Mouse (Mus musculus) brown adipose tissue, adult 24 weeks (tissue): ENCODE measurements at regions not wholly inside any gene's neighbourhood (a gene's known extent, or its start where the extent isn't known, plus 50 kb on each side); places are given as distances from the start of the nearest gene placed in this dataset.

Source experiments
- H3K27ac ChIP-seq: fragments of 200-500 bp; replicated peaks from 2 replicates; pipeline ENCODE4 v1.5.1; 2012; ENCODE audit warnings: low read depth, mild to moderate bottlenecking, low read length
- H3K4me1 ChIP-seq: fragments of 200-500 bp; 2 replicates; pipeline ENCODE4 v1.6.1; 2012; ENCODE audit warnings: low read length, mixed read lengths; ENCODE audit not compliant: control insufficient read depth, insufficient read depth, insufficient read length
- H3K4me3 ChIP-seq: fragments of 200-500 bp; 2 replicates; pipeline ENCODE4 v1.5.1; 2012; ENCODE audit warnings: low read depth, mild to moderate bottlenecking, low read length, moderate library complexity; ENCODE audit not compliant: insufficient read depth

DNA sequence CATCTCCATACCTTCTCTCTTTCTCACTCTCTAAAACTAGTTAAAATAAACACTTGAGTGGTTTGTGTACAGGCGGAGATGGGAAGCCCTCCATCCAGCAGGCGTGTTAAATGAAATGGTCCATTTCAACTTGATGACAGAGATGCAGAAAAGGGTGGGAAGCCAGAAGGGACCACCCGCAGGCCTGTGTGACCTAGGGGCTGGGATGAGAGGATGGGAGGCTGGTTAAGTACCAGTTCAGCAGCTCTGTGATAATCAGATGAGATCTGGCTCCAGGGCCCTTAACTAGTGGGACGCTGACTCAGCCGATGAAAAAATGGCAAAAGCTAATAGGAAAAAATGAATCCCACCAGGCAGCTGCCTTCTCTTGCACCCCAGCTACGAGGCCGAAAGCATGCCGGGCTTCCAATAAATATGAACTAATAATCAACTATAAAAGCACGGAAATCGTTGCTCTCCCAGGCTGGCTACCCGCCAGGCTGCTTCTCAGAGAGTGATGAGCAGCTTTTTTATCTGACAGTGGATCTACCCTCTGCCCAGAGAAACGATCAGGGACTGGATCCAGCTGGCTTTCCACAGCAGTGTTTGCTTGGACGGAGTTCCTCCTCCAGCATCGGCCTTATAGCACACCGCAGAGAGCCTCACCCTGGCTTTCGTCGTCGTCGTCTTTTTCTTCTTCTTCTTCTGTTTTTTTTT, 144.5 kb downstream of the Sox9 start:
- H3K4me3 ChIP-seq: no peak overlapping the region
- no peak overlapping the region for H3K27ac ChIP-seq
- no peaks in the 10 kb centered on the region for H3K4me1 ChIP-seq

DNA sequence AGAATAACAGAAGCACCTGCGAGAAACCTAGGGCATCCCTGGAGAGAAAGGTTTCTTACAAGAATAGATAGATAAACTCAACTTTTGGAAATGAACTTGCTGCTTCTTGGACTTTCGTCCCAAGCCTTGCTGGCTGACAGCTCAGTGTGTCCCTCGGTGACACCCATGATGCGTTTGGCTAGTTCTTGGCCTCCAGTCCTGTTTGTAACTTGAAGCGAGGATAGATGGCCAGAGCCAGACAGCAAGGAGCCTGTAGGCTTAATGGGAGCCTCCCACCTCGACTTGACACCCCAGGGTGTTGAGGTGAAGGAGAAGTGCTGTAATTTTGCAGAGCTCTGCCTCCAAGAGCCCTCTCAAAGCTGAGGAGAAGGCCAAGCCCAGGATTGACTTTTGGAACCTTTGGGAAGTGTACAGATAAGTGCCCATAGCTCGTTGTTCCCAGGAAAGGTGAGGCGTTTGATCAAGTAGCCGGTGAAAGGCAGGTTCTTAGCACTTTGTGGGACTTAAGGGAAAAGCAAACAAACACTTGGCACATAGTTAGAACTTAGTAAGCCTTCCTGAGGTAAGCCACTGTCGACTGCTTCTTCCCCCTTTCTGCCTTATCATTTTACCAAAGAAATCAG, 148.3 kb downstream of the Sox9 start:
- Histone ChIP-seq H3K4me1 (no peaks in the 10 kb centered on the region), H3K4me3 (no peak overlapping the region), H3K27ac (no peak overlapping the region)

DNA sequence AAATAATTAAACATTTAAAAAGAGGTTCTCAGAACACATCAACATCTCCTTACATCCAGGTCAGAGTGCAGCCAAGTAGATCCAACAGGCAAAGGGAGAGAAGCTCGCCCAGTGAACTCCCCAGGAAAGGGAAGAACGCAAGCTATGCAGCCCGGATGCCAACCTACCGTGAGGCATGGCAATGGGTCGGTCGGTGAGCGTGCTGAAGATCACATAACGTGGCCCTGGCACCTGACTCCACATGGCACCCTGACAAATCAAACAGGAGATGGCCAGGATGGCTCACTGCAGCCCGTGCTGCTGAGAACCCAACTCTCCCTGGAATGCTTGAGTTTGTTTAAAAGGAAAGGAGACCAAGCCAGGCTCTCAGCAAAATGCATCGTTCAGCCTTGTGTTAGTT, 156.0 kb downstream of the Sox9 start:
- Histone ChIP-seq H3K4me1 (no peaks in the 10 kb centered on the region), H3K4me3 (no peak overlapping the region), H3K27ac (no peak overlapping the region)

DNA sequence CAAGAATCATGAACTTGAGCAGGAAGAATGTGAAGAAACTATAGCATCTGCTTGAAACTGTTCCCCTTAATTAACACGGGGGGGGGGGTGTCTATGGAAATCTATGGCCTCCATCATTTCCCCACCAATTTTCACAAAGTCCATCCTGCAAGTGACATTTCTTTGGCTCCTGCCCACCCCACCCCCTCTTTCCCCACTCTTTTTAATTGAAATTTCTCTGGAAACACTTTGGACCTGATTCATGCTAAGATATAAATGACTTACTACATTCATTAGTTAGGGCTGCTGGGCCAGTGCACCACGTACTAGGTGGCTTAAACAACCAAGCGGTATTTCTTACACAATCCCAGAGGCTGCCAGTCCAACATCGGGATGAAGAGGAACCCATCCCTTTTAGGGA, 169.4 kb downstream of the Sox9 start:
- no peak overlapping the region for H3K27ac ChIP-seq
- H3K4me3 ChIP-seq: no peak overlapping the region
- peaks cover 3% of the 10 kb centered on the region; the same call in 1 of the 2 replicates for H3K4me1 ChIP-seq

DNA sequence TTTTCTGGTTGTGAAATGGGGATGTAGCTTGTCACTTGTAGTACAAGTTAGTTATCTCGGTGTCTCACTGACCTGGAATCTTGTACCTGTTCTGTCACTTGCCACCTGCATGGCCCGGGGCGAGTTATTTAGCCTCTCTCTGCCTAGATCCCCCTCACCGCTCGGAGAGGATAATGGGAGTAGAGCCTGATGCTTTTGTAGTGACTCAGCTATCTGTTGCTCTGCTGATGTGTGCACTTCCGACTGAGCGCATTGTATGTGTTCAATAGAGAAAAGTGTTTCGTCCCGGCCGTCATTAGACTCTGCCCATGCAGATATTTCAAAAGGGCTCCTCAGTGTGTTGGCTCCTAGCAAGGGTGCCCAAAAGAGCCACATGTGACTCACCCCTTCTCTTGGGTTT, 170.3 kb downstream of the Sox9 start:
- no peak overlapping the region for H3K27ac ChIP-seq
- H3K4me3 ChIP-seq: no peak overlapping the region
- peaks cover 7% of the 10 kb centered on the region; the same call in 1 of the 2 replicates for H3K4me1 ChIP-seq

DNA sequence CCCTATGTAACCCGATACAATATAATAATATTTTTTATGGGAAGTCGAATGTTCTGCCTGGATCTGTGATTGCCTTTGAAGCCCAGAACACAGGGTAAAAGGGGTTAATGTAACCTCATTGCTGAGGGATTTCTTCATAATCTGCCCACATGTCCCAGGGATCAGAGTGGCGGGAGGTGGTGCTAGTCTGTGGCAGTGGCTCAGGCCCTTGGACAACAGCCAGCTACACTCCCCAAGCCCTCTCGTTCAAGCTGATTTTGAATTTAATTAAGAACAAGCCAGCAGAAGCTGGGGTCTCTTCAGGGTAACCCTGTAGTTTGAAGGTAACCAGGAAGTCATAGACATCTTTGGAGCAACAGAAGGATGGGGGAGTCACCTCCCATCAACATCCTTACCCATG, 171.5 kb downstream of the Sox9 start:
- peaks cover 7% of the 10 kb centered on the region; the same call in 1 of the 2 replicates for H3K4me1 ChIP-seq
- H3K4me3 ChIP-seq: no peak overlapping the region
- H3K27ac ChIP-seq: no peak overlapping the region

DNA sequence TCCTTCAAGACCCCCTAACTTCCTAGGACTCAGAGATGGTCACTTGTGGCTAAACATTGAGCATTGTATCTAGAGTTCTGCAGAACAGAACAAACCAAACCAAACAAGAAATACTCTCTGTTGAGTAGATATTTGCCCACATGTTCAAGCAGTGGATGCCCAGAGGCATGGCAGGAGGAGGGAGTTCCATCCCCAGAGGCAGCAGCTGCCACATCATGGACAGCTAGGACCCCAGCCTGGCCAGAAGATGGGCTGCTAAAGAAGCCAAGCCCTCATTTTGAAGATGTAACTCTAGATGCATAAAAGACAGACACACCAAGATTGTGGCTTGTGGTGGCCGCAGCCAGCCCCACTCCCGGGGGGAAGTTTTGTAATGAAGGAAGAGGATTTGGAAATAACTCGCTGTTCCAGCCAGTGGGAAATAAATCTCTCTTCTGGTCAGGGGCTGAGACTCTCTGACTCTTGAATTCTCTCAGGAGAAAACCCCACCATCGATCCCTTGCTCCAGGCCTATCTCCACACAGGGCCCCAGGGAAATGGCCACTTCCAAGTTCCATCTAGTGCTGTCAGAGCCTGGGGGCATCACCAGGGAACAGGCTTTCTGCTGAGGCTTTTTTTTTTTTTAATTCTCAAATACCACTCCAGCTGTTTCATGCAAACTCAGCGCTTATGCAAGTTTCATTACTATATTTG, 174.9 kb downstream of the Sox9 start:
- no peak overlapping the region for H3K4me3 ChIP-seq
- peaks cover 7% of the 10 kb centered on the region; the same call in 1 of the 2 replicates for H3K4me1 ChIP-seq
- no peak overlapping the region for H3K27ac ChIP-seq

DNA sequence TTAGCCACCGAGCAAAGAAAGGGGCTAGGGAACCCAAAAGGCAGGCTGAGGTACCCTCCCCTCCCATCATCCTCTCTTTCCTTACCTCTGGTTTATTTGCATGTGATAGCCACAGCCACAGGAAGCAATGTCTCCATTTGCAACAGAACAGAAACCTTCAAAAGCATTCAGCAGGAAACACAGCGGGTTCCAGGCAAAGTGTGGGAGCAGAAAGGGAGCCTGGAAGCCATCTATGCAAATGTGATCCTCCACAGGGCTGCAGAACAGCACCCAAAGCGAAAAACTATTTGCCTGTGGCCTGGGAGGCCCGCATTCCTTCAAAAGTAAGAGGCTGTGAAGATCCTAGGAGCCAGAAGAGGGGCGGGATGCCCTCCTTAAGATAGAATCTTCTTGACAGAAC, 177.6 kb downstream of the Sox9 start:
- peaks cover 7% of the 10 kb centered on the region; the same call in 1 of the 2 replicates for H3K4me1 ChIP-seq
- H3K27ac ChIP-seq: no peak overlapping the region
- no peak overlapping the region for H3K4me3 ChIP-seq

DNA sequence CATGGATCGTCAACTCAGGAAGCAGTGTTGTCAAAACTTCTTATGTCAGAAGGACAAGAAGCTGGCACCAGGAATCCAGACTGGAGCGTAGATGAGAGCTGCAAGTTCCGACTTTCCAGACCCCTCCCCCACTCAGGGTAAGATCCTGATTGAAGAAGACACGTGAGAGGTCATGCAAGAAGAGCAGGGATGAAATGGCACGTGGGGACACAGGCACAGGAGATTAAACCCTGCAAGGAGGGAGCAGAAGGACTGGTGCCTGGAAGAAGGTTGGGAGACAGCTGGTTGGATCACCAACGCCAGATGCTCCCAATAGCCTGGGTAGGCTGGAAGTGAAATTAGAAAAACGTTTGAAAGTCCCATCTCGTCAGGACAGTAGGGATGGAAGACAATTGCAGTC, 191.3 kb downstream of the Sox9 start:
- Histone ChIP-seq H3K27ac (no peak overlapping the region), H3K4me1 (no peaks in the 10 kb centered on the region)

DNA sequence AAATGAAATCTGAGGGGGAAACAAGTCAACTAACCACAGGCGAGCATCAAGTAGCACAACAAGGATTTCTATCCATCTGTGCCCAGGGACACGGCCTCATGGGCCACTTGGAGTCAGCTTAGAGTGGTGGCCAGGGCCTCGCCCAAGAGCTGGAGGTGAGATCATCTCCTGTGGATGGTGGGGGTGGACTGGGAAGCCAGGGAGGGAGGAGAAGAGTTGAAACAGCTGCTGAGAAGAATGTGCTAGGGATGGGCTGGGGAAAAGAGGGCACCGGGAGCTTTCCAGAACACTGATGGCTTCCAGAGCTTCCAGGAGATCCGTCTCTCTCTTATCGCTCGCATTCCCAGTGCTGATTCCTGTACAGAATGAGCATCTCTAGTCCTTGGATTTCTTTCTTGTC, 192.9 kb downstream of the Sox9 start:
- Histone ChIP-seq H3K27ac (no peak overlapping the region), H3K4me1 (no peaks in the 10 kb centered on the region), H3K4me3 (no peak overlapping the region)

More for the DNA sequence above, 191.3 kb downstream of the Sox9 start:
- H3K4me3 ChIP-seq: no peak overlapping the region

DNA sequence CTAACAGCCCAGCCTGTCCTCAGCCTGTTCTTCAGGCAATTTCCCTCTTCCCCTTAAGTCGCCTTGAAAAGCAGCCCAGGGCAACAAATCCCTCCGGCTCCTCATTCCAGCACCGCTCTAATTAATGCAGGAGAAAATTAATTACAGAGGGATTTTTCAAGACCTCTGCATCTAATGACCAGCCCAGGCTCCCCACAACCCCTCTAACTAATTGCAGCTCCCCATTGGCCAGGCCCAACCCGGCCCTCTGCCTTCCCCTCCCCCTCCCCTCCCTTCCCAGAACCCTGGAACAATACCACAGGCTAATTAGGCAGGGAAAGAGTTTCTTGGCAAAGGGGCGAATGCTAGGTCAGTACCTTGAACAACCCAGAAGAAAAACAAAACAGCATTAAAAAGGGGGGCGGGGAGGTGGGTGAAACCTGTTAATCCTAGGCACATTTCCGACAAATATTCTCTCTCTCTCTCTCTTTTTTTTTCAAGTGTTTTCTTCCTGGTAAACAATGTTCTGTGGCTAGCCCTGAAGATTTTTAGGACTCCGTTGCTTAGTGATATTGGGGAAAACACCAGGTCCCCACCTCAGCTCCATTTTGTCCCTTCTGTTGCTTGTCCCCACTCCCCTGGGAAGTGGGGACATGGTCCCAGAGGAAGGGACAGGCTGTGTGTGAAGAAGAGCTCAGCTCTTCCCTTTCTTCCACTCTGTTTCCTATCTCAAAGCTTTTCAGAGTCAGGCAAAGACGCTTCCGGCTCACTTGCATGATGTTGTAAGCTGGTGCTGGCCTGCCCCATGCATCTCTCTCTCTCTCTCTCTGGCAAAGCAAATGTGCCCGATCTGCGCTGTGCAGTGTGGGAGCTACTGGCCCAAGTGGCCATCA, 195.1 kb downstream of the Sox9 start:
- no peak overlapping the region for H3K4me3 ChIP-seq
- no peak overlapping the region for H3K27ac ChIP-seq
- H3K4me1 ChIP-seq: no peaks in the 10 kb centered on the region

DNA sequence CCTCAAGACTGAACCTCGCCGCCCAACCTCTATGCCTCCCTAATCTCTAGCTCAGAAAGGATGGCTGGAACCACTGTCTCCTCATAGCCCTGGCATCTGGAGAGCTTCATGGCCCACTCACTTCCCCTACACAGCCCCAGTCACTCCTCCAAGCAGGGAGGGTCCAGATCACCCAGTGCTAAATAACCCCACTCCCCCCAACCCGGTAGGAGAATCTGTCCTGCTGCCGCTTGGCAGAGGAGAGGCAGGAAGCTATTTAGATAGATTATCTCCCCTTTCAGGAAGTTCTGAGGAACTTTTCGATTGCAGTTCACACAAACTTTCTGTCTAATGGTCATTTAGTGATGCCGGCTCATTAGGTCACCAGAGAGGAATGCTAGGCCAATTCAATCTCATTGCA, 196.9 kb downstream of the Sox9 start:
- Histone ChIP-seq H3K4me3 (no peak overlapping the region), H3K4me1 (no peaks in the 10 kb centered on the region), H3K27ac (no peak overlapping the region)

DNA sequence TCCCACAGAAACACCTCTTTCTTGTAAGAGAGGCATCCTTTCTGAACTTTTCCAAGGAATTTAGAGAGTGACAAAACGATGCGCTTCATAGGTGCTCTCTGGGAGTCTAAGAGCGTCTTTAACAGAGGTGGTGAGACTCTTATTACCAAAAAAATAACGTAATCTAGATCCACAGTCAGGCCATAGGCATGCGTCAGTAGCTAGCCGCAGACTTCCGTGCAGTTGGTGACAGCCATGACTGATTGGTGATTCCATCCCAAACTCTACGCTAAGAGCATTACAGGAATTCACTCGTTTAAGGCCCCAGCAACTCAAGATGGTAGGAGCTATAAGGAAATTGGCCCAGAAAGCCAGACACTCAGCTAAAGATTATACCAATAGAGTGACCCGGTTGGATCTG, 197.4 kb downstream of the Sox9 start:
- Histone ChIP-seq H3K4me1 (no peaks in the 10 kb centered on the region), H3K27ac (no peak overlapping the region), H3K4me3 (no peak overlapping the region)

DNA sequence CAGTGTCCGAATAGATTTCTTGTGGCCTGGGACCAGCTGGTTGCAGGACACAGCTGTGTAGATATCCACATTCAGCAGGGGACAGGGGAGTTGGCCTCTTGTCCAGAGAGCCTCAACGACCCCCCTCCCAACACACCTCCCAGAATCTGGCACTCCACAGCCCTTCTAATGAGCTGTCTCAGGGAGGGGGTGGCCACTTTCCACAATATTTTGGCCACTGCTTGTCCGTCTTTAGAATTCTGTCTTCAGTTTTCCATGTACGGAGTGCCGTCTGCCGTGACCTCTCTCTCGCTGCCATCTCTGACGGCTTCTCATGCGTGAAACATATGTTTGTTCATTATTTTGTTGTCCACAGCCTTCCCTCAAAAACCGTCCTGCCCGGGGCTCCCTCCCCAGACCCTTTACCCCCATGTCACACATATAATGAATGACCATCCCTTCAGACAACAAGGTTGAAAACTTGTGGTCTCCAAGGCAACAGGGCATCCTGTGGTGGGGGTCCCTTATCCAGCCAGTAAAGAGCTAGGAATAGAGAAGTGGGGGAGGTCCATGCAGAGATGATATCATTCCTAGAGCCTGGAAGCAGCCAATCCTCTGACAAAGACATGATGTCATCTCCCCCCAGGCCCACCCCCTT, 200.3 kb downstream of the Sox9 start:
- Histone ChIP-seq H3K27ac (no peak overlapping the region), H3K4me3 (no peak overlapping the region), H3K4me1 (no peaks in the 10 kb centered on the region)
